ENCODE assay signal across 7 mouse cellular contexts in the genomic region with DNA sequence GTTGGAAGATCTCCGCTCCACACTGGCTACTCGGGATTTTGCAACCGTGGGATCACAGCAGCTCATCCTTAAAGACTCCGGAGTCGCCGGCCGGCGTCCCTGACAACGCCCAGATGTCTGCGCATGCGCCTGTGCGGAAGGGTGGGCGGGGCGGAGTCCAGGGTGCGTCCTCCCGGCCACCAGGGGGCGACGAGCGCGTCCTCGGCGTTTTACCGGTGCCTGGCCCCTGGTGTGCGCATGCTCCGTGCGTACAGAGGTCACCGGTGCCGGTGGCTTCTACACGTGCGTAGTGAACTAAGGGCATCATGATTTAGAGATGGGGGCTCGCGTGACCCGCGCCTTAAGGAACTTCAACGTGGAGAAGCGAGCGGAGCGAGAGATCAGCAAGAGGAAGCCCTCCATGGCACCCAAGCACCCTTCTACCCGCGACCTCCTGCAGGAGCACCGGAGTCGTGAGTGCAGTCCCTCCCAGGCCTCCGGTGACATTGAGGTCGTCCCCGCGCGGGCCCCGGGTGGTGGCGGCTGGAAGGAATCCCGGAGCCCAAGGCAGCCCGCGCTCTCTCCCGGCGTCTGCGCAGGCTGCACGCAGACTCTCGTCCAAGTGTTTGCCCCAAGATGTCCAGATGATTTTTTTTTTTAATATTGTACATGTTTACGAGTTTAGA. TPM values are rescaled to one million over a fixed set of nuclear protein-coding genes. Genes with fewer than 3 reads are reported as not detected.
DNase-seq lines count a peak whose midpoint lies in the region; ATAC-seq lines count a peak whose summit lies in the region.

A gene (plus strand): TSS at position 233 of the 665 bp plus-strand sequence.

- H3K4me2 ChIP-seq in embryonic facial prominence, embryonic 11.5 days (ENCODE audit: low read depth, low read length), result peak within 1 kb of the TSS; percentile 62
- peak within 1 kb of the TSS; percentile 72 for H3K4me2 ChIP-seq in midbrain, embryonic 13.5 days (replicated peaks)

- H3K9me3 ChIP-seq in embryonic facial prominence, embryonic 11.5 days (replicated peaks; ENCODE audit: control insufficient read depth, low read length), result no peaks in the 10 kb centered on the region
- H3K9me3 ChIP-seq in limb, embryonic 10.5 days (replicated peaks), result no peaks in the 10 kb centered on the region
- H3K9me3 ChIP-seq in midbrain, embryonic 13.5 days, result no peaks in the 10 kb centered on the region

- no peaks in the 10 kb centered on the region for H3K27me3 ChIP-seq in embryonic facial prominence, embryonic 11.5 days (ENCODE audit: control insufficient read depth, insufficient read depth, low read length)
- H3K27me3 ChIP-seq in limb, embryonic 10.5 days (ENCODE audit: low read depth, poor library complexity, severe bottlenecking), result no peaks in the 10 kb centered on the region
- no peaks in the 10 kb centered on the region for H3K27me3 ChIP-seq in midbrain, embryonic 13.5 days

- H3K36me3 ChIP-seq in embryonic facial prominence, embryonic 11.5 days (replicated peaks; ENCODE audit: control insufficient read depth, insufficient read depth, low read depth, low read length), result peaks cover 3% of the 10 kb centered on the region; the same call in 1 of the 2 replicates
- peaks cover 27% of the 10 kb centered on the region for H3K36me3 ChIP-seq in limb, embryonic 10.5 days
- H3K36me3 ChIP-seq in midbrain, embryonic 13.5 days, result peaks cover 20% of the 10 kb centered on the region

- H3K4me3 ChIP-seq in embryonic facial prominence, embryonic 11.5 days (ENCODE audit: low read depth, low read length), result peak within 1 kb of the TSS; percentile 81
- peak within 1 kb of the TSS; percentile 76 for H3K4me3 ChIP-seq in limb, embryonic 10.5 days
- H3K4me3 ChIP-seq in midbrain, embryonic 13.5 days (replicated peaks), result peak within 1 kb of the TSS; percentile 88

- no peaks in the 10 kb centered on the region for H3K4me1 ChIP-seq in embryonic facial prominence, embryonic 11.5 days (ENCODE audit: control insufficient read depth, insufficient read depth, low read length)
- H3K4me1 ChIP-seq in limb, embryonic 10.5 days, result peaks cover 8% of the 10 kb centered on the region
- H3K4me1 ChIP-seq in midbrain, embryonic 13.5 days (replicated peaks), result peaks cover 13% of the 10 kb centered on the region

- H3K27ac ChIP-seq in embryonic facial prominence, embryonic 11.5 days (replicated peaks; ENCODE audit: low read depth, low read length), result no peak within 1 kb of the TSS
- peak within 1 kb of the TSS; percentile 86 for H3K27ac ChIP-seq in limb, embryonic 10.5 days
- H3K27ac ChIP-seq in midbrain, embryonic 13.5 days, result peak within 1 kb of the TSS; percentile 56

- peak; percentile 99 for ATAC-seq in embryonic facial prominence, embryonic 11.5 days (replicated peaks; ENCODE audit: insufficient number of reproducible peaks, low FRiP score, low TSS enrichment, low read depth)
- peak; percentile 94 for ATAC-seq in granulocyte monocyte progenitor cell, adult 5-6 weeks (replicated peaks; ENCODE audit: poor library complexity, severe bottlenecking)
- peak; percentile 98 for ATAC-seq in midbrain, embryonic 13.5 days

- H3K9ac ChIP-seq in embryonic facial prominence, embryonic 11.5 days (replicated peaks; ENCODE audit: low read length), result peak within 1 kb of the TSS; percentile 86
- peak within 1 kb of the TSS; percentile 85 for H3K9ac ChIP-seq in midbrain, embryonic 13.5 days (replicated peaks)

- whole genome bisulfite sequencing in embryonic facial prominence, embryonic 11.5 days, result under 1% methylated on average over 57 of the region's 58 CpGs
- under 1% methylated on average over 58 of the region's 58 CpGs for WGBS in limb, embryonic 10.5 days
- under 1% methylated on average over 58 of the region's 58 CpGs for WGBS in midbrain, embryonic 13.5 days

- DNase-seq in adrenal gland, postnatal 14 days, result peak; percentile 99
- peak; percentile 94 for DNase-seq in embryonic facial prominence, embryonic 11.5 days (ENCODE audit: low spot score)
- peak; percentile 94 for DNase-seq in kidney, adult 11 months
- DNase-seq in limb, embryonic 10.5 days (ENCODE audit: low spot score), result peak; percentile 100
- peak; percentile 94 for DNase-seq in spleen, adult 12 weeks (ENCODE audit: low spot score)

RNA-seq across cellular contexts. Expression of the gene that starts here (rescaled TPM):
- 36.3 and 45.8 TPM in 2 replicates for total RNA-seq in adrenal gland, postnatal 14 days (2021)
- polyA plus RNA-seq in embryonic facial prominence, embryonic 11.5 days (2014; fragmentation: Nextera tagmentation; extraction: Ambion mirVana), result 74.2 and 75.5 TPM in 2 replicates
- total RNA-seq in granulocyte monocyte progenitor cell, adult 5-6 weeks (2014; fragmentation: Nextera tagmentation), result 37.7 and 42.8 TPM in 2 replicates
- total RNA-seq in granulocyte monocyte progenitor cell, adult 5-6 weeks (2017), result 41.3 and 48.9 TPM in 2 replicates
- polyA plus RNA-seq in limb, embryonic 10.5 days (2016; fragmentation: Nextera tagmentation; extraction: Ambion mirVana), result 53.3 and 64.7 TPM in 2 replicates
- 57.7 and 58.0 TPM in 2 replicates for polyA plus RNA-seq in midbrain, embryonic 13.5 days (2015; fragmentation: Nextera tagmentation; extraction: Ambion mirVana)
